Mouse (Mus musculus) heart, adult 2 months (tissue): ENCODE measurements around the gene Rdh12. TPM values are rescaled to one million over a fixed set of nuclear protein-coding genes. Genes with fewer than 3 reads are reported as not detected.

Experiments
- DNase-seq, 2 experiments: peaks; one replicate each; pipeline ENCODE4 v3.0.0; 2021
- H3K27ac ChIP-seq: fragments of 200-600 bp; 2 replicates; pipeline ENCODE4 v1.8.1; 2022
- H3K27me3 ChIP-seq: fragments of 200-500 bp; 2 replicates; pipeline ENCODE4 v1.6.1; 2012; ENCODE audit warnings: mild to moderate bottlenecking, low read length, inconsistent platforms, mixed read lengths; ENCODE audit not compliant: control insufficient read depth, insufficient read depth
- H3K36me3 ChIP-seq: fragments of 200-500 bp; 2 replicates; pipeline ENCODE4 v1.6.1; 2012; ENCODE audit warnings: low read length, inconsistent platforms; ENCODE audit not compliant: control insufficient read depth, insufficient read depth
- H3K4me1 ChIP-seq: fragments of 200-500 bp; 2 replicates; pipeline ENCODE4 v1.6.1; 2011; ENCODE audit warnings: low read length; ENCODE audit not compliant: control insufficient read depth, insufficient read depth
- H3K4me3 ChIP-seq: fragments of 200-600 bp; 2 replicates; pipeline ENCODE4 v1.8.1; 2022
- H3K79me2 ChIP-seq: fragments of 200-500 bp; replicated peaks from 2 replicates; pipeline ENCODE4 v1.6.1; 2012; ENCODE audit warnings: mild to moderate bottlenecking, inconsistent platforms, low read length, moderate library complexity, mixed read lengths; ENCODE audit not compliant: control insufficient read depth, insufficient read depth
- H3K9ac ChIP-seq: fragments of 200-500 bp; 2 replicates; pipeline ENCODE4 v1.6.1; 2012; ENCODE audit warnings: low read depth, mild to moderate bottlenecking, control low read depth, inconsistent platforms, low read length, mixed read lengths
- CTCF ChIP-seq: fragments of 200-600 bp; IDR thresholded peaks from 2 replicates; pipeline ENCODE4 v1.8.1; 2022; ENCODE audit warnings: antibody characterized with exemption, mild to moderate bottlenecking, moderate library complexity
- EP300 ChIP-seq: fragments of 200-500 bp; IDR thresholded peaks from 2 replicates; pipeline ENCODE4 v1.6.1; 2011; ENCODE audit warnings: low read depth, low read length, control low read depth; ENCODE audit not compliant: insufficient read depth
- POLR2A ChIP-seq: fragments of 200-500 bp; IDR thresholded peaks from 2 replicates; pipeline ENCODE4 v1.6.1; 2011; ENCODE audit warnings: mild to moderate bottlenecking, low read depth, low read length, control low read depth; ENCODE audit not compliant: insufficient read depth
- WGBS: fragments of 180-500 bp; shearing (Covaris S2); methylation state at CpG from one replicate; pipeline ENCODE4 v1.1.7; 2018; 5-methylcytosine and 5-hydroxymethylcytosine counted together
- intact Hi-C: fragments of 180-260 bp; cut with DNase I; formaldehyde crosslinking; loops from one replicate; pipeline ENCODE4 v1.15.1; 2025
- polyA plus RNA-seq: library from polyadenylated mRNA; depleted of rRNA; stranded (reverse); fragments of >200 nt; gene quantifications from 2 replicates; pipeline ENCODE4 v1.2.3, GENCODE M21; 2012
- total RNA-seq, 2 experiments: library from RNA; stranded (reverse); gene quantifications; 2 replicates each; pipeline ENCODE4 v1.2.3; 2021

Gene Rdh12
- total and polyA plus RNA-seq, 3 experiments: 0.37 to 0.72 TPM; not detected in 1

DNA sequence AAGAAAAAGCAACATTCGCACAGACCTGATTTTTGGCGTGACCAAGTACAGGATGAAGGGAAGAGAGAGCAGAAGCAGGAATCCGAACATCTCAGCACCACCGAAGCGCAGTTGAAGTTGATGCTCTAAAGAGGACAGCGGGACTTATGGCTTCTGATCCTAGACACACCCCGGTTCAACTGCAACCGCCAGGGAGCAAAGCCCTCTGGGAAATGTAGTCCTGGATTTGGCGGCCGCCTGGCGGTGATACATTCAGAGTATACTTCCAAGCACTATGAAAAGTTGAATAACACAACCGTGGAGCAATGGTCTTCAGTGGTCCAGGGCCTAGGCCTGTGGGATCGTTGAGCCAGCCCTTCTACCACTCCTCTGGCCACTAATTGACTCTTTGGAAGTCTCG, 17.0 kb upstream of the Rdh12 start:
- WGBS: 5% methylated on average over 14 of the region's 14 CpGs
- no peak overlapping the region for H3K27ac ChIP-seq
- intact Hi-C loops: loop anchor here (5.0 kb wide), 1 partner anchor 71 kb away; no protein-coding TSS in a partner anchor

DNA sequence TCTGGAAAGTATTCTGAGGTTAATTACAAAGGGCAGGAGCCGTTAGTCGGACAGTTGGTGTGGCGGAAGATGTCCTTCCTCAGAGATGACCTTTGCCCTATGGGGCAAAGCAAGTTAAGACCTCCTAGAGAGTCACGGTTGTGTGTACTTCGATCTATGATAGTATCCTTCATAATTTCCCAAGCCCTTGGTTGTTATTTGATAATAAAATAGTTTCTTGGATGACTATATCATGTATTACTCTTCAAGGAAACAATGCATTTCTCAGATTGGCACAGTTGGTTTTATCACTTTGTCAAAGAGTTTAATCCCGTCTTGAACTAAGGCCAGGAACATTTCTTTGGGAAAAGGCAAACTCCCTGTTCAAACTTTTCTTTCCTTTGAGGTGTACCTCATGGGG, 16.5 kb upstream of the Rdh12 start, which contains the start of gene Rdh11:
Rdh11 (minus strand) TSS at position 101 of the 400 bp plus-strand sequence.
- Histone ChIP-seq H3K4me1 (peaks cover 3% of the 10 kb centered on the region), H3K27ac (no peak within 1 kb of the TSS), H3K9ac (peak within 1 kb of the TSS; percentile 64), H3K36me3 (no peaks in the 10 kb centered on the region; the same call in 1 of the 2 replicates), H3K4me3 (peak within 1 kb of the TSS; percentile 63), H3K27me3 (no peaks in the 10 kb centered on the region), H3K79me2 (no peaks in the 10 kb centered on the region)
- no peak for TF ChIP-seq EP300
- TF ChIP-seq CTCF: no peak
- no peak for TF ChIP-seq POLR2A
- 61% methylated on average over 6 of the region's 6 CpGs for WGBS
- intact Hi-C loops: loop anchor here (5.0 kb wide), 1 partner anchor 70 kb away; no protein-coding TSS in a partner anchor
- DNase-seq: no peak

More for the DNA sequence above, 17.0 kb upstream of the Rdh12 start:
- Histone ChIP-seq H3K4me1 (peaks cover 3% of the 10 kb centered on the region), H3K4me3 (peak overlapping the region; percentile 63), H3K36me3 (no peaks in the 10 kb centered on the region; the same call in 1 of the 2 replicates), H3K27me3 (no peaks in the 10 kb centered on the region), H3K9ac (peak overlapping the region; percentile 64), H3K79me2 (no peaks in the 10 kb centered on the region)
- TF ChIP-seq EP300: no peak
- TF ChIP-seq POLR2A: peak; percentile 46; the same call in 1 of the 2 replicates
- peak; percentile 78 for TF ChIP-seq CTCF
- DNase-seq: peak; percentile 77 to 82

DNA sequence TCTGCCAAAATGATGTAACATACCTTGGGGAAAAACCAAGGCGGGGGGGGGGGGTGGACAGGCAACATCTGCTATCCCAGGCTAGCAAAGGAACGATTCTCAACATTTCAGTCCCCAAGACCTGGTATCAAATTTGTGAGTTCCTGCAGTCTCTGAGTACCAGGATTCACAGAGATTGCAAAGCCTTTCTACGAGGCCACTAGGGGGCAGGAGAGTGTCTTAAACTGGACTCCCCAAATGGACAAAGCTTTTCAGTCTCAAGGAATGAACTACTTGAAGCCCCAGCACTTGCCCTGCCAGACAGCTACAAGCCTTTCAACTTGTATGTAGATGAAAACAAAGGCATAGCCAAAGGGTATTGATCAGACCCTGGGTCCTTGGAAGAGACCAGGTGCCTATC, 15.3 kb upstream of the Rdh12 start:
- peak; percentile 57 to 62 for DNase-seq
- H3K36me3 ChIP-seq: no peaks in the 10 kb centered on the region; the same call in 1 of the 2 replicates

DNA sequence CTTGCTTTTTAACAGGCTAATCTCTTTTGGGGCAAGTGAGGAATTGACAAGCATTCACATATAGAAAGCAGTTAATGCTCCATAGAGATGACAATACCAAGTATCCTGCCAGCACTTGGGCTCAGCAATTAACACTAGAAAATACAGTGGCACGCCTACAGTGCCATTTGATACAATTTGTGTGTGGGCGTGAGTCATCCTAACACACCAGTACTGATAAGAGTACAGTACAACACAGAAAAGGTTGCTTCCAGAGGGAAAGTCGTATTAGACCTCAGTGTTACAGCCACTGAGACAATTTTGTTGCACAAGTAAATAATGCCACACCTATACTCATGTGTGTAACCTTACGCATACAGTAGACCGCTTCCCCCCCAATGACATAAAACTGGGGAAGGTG, 11.6 kb upstream of the Rdh12 start:
- Histone ChIP-seq H3K4me3 (no peak overlapping the region), H3K36me3 (no peaks in the 10 kb centered on the region), H3K79me2 (no peaks in the 10 kb centered on the region), H3K27me3 (no peaks in the 10 kb centered on the region), H3K4me1 (no peaks in the 10 kb centered on the region), H3K27ac (no peak overlapping the region), H3K9ac (no peak overlapping the region)
- WGBS: 69% methylated on average over 5 of the region's 5 CpGs
- intact Hi-C loops: no loop called here
- no peak for TF ChIP-seq POLR2A
- no peak for TF ChIP-seq EP300
- TF ChIP-seq CTCF: no peak
- DNase-seq: no peak

More for the DNA sequence above, 15.3 kb upstream of the Rdh12 start:
- Histone ChIP-seq H3K79me2 (no peaks in the 10 kb centered on the region), H3K27ac (no peak overlapping the region), H3K4me3 (no peak overlapping the region), H3K9ac (no peak overlapping the region), H3K27me3 (no peaks in the 10 kb centered on the region), H3K4me1 (peaks cover 3% of the 10 kb centered on the region)
- intact Hi-C loops: loop anchor here (5.0 kb wide), 1 partner anchor 69 kb away; no protein-coding TSS in a partner anchor
- 1% methylated on average over 3 of the region's 3 CpGs for WGBS
- TF ChIP-seq CTCF (peak; percentile 87), POLR2A (no peak)

DNA sequence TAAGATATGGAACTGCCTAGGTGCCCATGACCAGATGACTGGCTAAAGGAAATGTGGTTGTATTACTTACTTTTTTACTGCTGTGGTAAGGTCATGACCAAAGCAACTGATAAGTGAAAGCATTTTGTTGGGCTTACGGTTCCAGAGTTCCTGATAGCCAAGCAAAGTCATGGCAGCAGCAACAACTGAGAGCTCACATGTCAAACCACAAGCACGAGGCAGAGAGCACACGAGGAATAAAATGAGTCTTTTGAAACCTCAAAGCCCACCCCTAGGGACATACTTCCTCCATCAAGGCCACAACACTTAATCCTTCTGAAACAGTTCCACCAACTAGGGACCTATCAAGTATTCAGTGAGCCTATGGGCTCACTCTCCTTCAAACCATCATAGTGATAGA, 6.8 kb upstream of the Rdh12 start:
- Histone ChIP-seq H3K4me1 (no peaks in the 10 kb centered on the region), H3K27me3 (no peaks in the 10 kb centered on the region), H3K27ac (no peak overlapping the region), H3K36me3 (no peaks in the 10 kb centered on the region), H3K9ac (no peak overlapping the region), H3K4me3 (no peak overlapping the region), H3K79me2 (no peaks in the 10 kb centered on the region)
- intact Hi-C loops: no loop called here
- DNase-seq: no peak
- 45% methylated on average over 3 of the region's 3 CpGs for WGBS
- TF ChIP-seq CTCF (no peak), EP300 (no peak), POLR2A (no peak)

DNA sequence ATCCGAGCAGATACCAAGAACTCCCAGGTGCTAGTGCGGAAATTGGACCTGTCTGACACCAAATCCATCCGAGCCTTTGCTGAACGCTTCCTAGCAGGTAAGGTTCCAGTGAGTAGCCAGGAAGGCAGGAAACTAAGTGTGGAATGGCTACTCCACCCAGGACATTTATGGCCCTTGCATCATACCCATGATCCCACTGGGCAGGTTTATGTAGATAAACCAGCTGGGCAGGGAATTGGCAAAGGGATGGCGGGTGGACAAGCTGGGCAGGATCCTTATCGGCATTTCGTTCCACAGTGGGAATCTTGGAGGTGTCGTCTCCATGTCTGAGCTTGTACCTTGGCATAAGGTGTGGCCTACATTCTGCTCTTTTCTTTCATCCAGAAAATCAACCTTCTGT, 2.7 kb downstream of the Rdh12 start:
- H3K36me3 ChIP-seq: no peaks in the 10 kb centered on the region
- H3K27me3 ChIP-seq: no peaks in the 10 kb centered on the region
- TF ChIP-seq EP300 (no peak), POLR2A (no peak), CTCF (no peak)
- H3K79me2 ChIP-seq: no peaks in the 10 kb centered on the region
- intact Hi-C loops: no loop called here
- WGBS: 88% methylated on average over 8 of the region's 8 CpGs
- no peak overlapping the region for H3K27ac ChIP-seq
- no peak for DNase-seq
- H3K9ac ChIP-seq: no peak overlapping the region
- H3K4me3 ChIP-seq: no peak overlapping the region
- no peaks in the 10 kb centered on the region; the same call in 1 of the 2 replicates for H3K4me1 ChIP-seq
